14 mouse cellular contexts compared by ENCODE assay signal in genomic region chr15:101396466-101396865, GRCm38 (mm10). TPM values are rescaled to one million over a fixed set of nuclear protein-coding genes. Genes with fewer than 3 reads are reported as not detected.
"Had no signal": no experiment of that assay in that cellular context is flagged by ENCODE, and none has a peak within 500 bp of the region (broad histone marks: within the 10 kb centered on the region; RNA-seq: fewer than 3 reads in every experiment).

No protein-coding gene starts in this region.

- H3K4me3 ChIP-seq: intestine, embryonic 15.5 days; kidney, embryonic 15.5 days; left cerebral cortex, adult 2 months; liver, embryonic 13.5 days; lung, embryonic 15.5 days; midbrain, embryonic 13.5 days; neural tube, embryonic 12.5 days; stomach, embryonic 15.5 days had no signal

- H3K4me2 ChIP-seq: intestine, embryonic 15.5 days; kidney, embryonic 15.5 days; liver, embryonic 13.5 days; lung, embryonic 15.5 days; midbrain, embryonic 13.5 days; neural tube, embryonic 12.5 days; stomach, embryonic 15.5 days had no signal

- H3K27me3 ChIP-seq: intestine, embryonic 15.5 days; kidney, embryonic 15.5 days; liver, embryonic 13.5 days; lung, embryonic 15.5 days; midbrain, embryonic 13.5 days; neural tube, embryonic 12.5 days; stomach, embryonic 15.5 days had no signal

- DNase-seq: kidney, adult 18-20 months; kidney, postnatal 14 days; liver; liver, embryonic 13.5 days; liver, postnatal 0 days; thymus, postnatal 4 days had no signal

- ATAC-seq: intestine, embryonic 15.5 days; liver, postnatal 0 days; midbrain, embryonic 13.5 days had no signal

- H3K36me3 ChIP-seq: intestine, embryonic 15.5 days; kidney, embryonic 15.5 days; liver, embryonic 13.5 days; lung, embryonic 15.5 days; midbrain, embryonic 13.5 days; neural tube, embryonic 12.5 days; stomach, embryonic 15.5 days had no signal

- H3K9ac ChIP-seq: intestine, embryonic 15.5 days; kidney, embryonic 15.5 days; liver, embryonic 13.5 days; liver, postnatal 0 days; lung, embryonic 15.5 days; midbrain, embryonic 13.5 days; neural tube, embryonic 12.5 days; stomach, embryonic 15.5 days had no signal

- H3K9me3 ChIP-seq: intestine, embryonic 15.5 days; kidney, embryonic 15.5 days; liver, embryonic 13.5 days; lung, embryonic 15.5 days; midbrain, embryonic 13.5 days; neural tube, embryonic 12.5 days; stomach, embryonic 15.5 days had no signal

- H3K27ac ChIP-seq: intestine, embryonic 15.5 days; kidney, embryonic 15.5 days; left cerebral cortex, adult 2 months; liver, embryonic 13.5 days; lung, embryonic 15.5 days; midbrain, embryonic 13.5 days; neural tube, embryonic 12.5 days; stomach, embryonic 15.5 days had no signal

- H3K4me1 ChIP-seq: intestine, embryonic 15.5 days; liver, embryonic 13.5 days; lung, embryonic 15.5 days; midbrain, embryonic 13.5 days; neural tube, embryonic 12.5 days; stomach, embryonic 15.5 days had no signal

RNA-seq across cellular contexts. Expression of gene Krt80, which starts 26.5 kb away (rescaled TPM):
- polyA plus RNA-seq: neural tube, embryonic 12.5 days had no signal

RNA-seq across cellular contexts. Expression of gene Krt87, which starts 42.1 kb away (rescaled TPM):
- polyA plus RNA-seq: kidney, embryonic 15.5 days; liver, embryonic 13.5 days; liver, postnatal 0 days; spleen, adult 2 months had no signal

RNA-seq across cellular contexts. Expression of gene Krt88, which starts 51.1 kb away (rescaled TPM):
- polyA plus RNA-seq: intestine, embryonic 15.5 days; liver, embryonic 13.5 days; liver, postnatal 0 days; lung, embryonic 15.5 days; midbrain, embryonic 13.5 days; neural tube, embryonic 12.5 days; spleen, adult 2 months had no signal
